Mouse (Mus musculus) erythroblast, embryonic 14.5 days (primary cell): ENCODE data around the gene Ktn1. TPM values are rescaled to one million over a fixed set of nuclear protein-coding genes. Genes with fewer than 3 reads are reported as not detected.
A peak's percentile ranks its signal among the peaks of the same experiment; 100 is the strongest.

Source experiments
- H3K27me3 ChIP-seq: 2 replicates; pipeline ENCODE4 v1.6.1; 2012; ENCODE audit warnings: inconsistent platforms; ENCODE audit not compliant: control insufficient read depth
- H3K36me3 ChIP-seq: 2 replicates; pipeline ENCODE4 v1.6.1; 2012; ENCODE audit warnings: mild to moderate bottlenecking, inconsistent platforms; ENCODE audit not compliant: control insufficient read depth
- H3K4me1 ChIP-seq: 2 replicates; pipeline ENCODE4 v1.6.1; 2012; ENCODE audit warnings: inconsistent platforms; ENCODE audit not compliant: control insufficient read depth
- H3K4me3 ChIP-seq: replicated peaks from 2 replicates; pipeline ENCODE3; 2012; ENCODE audit warnings: moderate library complexity, mild to moderate bottlenecking, inconsistent platforms
- H3K9me3 ChIP-seq: 2 replicates; pipeline ENCODE4 v1.6.1; 2012; ENCODE audit warnings: low read length, inconsistent platforms, mixed read lengths; ENCODE audit not compliant: control insufficient read depth
- GATA1 ChIP-seq: IDR thresholded peaks from 2 replicates; pipeline ENCODE4 v1.6.1; 2012; ENCODE audit warnings: low read length, inconsistent platforms, mixed read lengths
- TAL1 ChIP-seq: IDR thresholded peaks from 3 replicates; pipeline ENCODE4 v1.6.1; 2012; ENCODE audit warnings: low read length, inconsistent platforms, mixed read lengths
- polyA plus RNA-seq: library from polyadenylated mRNA; stranded (reverse); fragments of >175 nt; gene quantifications from 2 replicates; pipeline ENCODE4 v1.2.3, GENCODE M21; 2012

Ktn1 gene
- 0.18 and 0.29 TPM in 2 replicates for polyA plus RNA-seq

DNA sequence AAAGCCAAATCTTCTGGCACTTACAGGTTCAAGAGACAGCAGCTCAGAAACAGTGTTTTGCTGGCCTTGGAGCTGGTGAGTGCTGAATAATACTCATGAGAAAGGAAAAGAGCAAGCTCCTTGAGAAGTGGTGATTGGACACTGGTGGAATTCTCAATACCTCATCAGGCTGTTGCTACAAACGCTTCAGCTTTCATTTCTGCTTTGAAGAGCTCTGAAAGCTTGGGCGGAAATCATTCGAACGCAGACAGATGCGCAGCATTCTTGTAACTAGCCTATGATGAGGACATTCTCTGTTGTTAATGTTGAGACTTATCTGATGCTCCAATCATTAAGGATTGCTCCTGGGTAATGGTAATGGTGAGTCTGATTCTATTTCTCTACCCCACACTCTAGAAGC lies at the start of gene Ktn1:
Gene Ktn1, plus strand, starts transcription at position 231 of the 400 bp plus-strand sequence.
- H3K36me3 ChIP-seq = no peaks in the 10 kb centered on the region
- peaks cover 27% of the 10 kb centered on the region for H3K4me1 ChIP-seq
- TF ChIP-seq GATA1 (no peak; the same call in 1 of the 2 replicates), TAL1 (no peak)
- no peaks in the 10 kb centered on the region for H3K9me3 ChIP-seq
- peak within 1 kb of the TSS; percentile 91 for H3K4me3 ChIP-seq
- peaks cover 20% of the 10 kb centered on the region for H3K27me3 ChIP-seq

DNA sequence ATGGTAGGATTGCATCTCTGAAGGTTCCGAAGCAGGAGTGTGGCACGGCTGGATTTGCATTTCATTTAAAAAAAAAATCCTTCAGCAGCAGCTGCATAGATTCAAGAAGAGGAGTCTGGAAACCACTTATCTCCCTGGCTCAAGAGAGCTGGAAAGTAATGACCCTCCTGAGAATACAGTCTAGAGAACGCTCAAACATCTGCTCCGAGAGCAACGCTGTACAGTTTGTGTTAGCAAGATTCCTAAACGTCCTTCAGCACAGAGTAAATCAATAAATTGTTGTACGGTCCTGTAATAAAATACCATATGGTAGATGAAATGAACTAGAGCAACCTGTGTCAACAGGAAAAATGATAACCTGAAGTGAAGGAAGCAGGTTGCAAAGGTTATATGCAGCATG lies 35.0 kb upstream of the Ktn1 start:
- H3K9me3 ChIP-seq = no peaks in the 10 kb centered on the region
- TF ChIP-seq TAL1 (no peak), GATA1 (no peak)
- H3K4me3 ChIP-seq = no peak overlapping the region
- no peaks in the 10 kb centered on the region for H3K4me1 ChIP-seq
- H3K27me3 ChIP-seq = no peaks in the 10 kb centered on the region
- no peaks in the 10 kb centered on the region for H3K36me3 ChIP-seq

DNA sequence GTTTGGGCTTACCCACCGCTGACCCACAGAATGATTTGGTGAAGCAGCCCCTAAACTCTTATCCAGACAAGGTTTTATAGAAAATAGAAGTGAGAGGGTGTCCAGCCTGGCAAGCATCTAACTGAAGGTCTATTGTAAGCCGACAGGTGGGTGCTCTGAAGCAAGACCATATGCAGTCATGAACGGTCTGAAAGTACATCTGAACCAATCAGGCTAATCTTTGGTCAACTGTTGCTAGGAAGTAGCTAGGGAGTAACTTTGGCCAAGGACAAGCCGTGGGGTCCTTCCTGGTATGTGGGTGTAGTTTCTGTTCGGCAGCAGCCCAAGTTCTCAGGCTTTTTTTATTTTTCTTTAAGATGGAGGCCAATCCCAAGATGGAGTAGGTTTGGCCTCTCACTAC lies 29.4 kb upstream of the Ktn1 start:
- no peaks in the 10 kb centered on the region for H3K4me1 ChIP-seq
- H3K9me3 ChIP-seq = no peaks in the 10 kb centered on the region
- TF ChIP-seq GATA1 (no peak), TAL1 (no peak)
- H3K36me3 ChIP-seq = no peaks in the 10 kb centered on the region
- H3K27me3 ChIP-seq = no peaks in the 10 kb centered on the region
- H3K4me3 ChIP-seq = no peak overlapping the region

DNA sequence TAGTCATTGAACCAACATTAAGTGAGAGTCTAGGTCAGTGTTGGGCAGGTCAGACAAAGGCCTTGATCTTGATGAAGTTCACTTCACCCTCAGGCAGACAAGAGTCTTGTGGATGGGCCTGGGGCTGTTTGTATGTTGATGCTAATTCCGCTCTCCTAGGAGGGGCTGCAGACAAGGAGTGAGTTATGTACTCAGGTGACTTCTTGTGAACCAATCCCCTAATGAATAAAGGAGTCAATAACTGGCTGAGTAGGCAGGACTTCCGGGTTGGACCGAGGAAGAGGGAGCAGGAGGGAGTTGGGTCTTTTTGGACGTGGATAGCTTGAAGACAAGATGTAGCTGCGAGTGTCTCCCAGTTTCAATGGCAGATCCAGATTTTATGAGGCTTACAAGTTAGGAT lies 26.3 kb upstream of the Ktn1 start:
- TF ChIP-seq TAL1 (no peak), GATA1 (no peak)
- no peaks in the 10 kb centered on the region for H3K9me3 ChIP-seq
- no peaks in the 10 kb centered on the region for H3K4me1 ChIP-seq
- no peak overlapping the region for H3K4me3 ChIP-seq
- no peaks in the 10 kb centered on the region for H3K36me3 ChIP-seq
- H3K27me3 ChIP-seq = 0 out of 2 replicates have a peak, but pooled peaks cover 2% of the 10 kb centered on the region

DNA sequence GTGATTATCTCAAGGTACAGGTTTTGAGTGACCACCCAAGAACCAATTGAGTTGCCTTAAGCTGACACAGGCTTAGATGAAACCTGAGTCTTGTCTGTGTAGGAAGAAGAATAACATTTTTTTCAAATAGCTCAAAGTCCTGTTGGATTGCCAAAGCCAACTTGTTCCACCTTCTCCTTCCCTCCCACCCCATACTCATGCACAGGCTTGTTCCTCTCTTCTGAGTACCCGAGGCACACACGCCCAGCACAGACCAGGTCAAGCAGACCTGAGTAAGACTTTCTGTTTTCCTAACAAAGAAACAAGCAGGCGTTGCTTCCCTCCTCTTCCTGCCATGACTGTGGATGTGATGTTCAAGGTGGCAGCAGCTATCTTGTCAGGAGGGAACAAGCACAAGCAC lies 23.4 kb upstream of the Ktn1 start:
- H3K9me3 ChIP-seq = no peaks in the 10 kb centered on the region
- TF ChIP-seq TAL1 (no peak), GATA1 (no peak)
- H3K4me3 ChIP-seq = no peak overlapping the region
- 0 out of 2 replicates have a peak, but pooled peaks cover 2% of the 10 kb centered on the region for H3K27me3 ChIP-seq
- H3K36me3 ChIP-seq = no peaks in the 10 kb centered on the region
- H3K4me1 ChIP-seq = no peaks in the 10 kb centered on the region

DNA sequence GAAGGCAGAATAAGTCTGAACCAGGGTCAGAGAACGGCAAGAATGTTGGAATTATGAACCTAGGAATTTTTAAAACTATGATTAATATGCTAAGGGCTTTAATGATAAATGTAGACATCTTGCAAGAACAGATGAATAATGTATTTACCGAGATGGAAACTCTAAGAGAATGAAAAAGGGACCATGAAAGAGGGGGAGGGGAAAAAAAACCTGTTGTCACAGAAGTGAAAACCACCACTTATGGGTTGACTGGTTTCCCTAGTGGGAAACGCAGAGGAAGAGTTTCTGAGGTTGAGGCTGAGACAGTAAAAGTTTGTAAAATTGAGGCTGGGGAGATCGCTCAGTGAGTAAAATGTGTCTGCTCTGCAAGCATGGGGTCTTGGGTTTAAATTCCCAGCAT lies 22.1 kb upstream of the Ktn1 start:
- H3K9me3 ChIP-seq = no peaks in the 10 kb centered on the region
- no peaks in the 10 kb centered on the region for H3K4me1 ChIP-seq
- no peak for TF ChIP-seq TAL1
- no peak for TF ChIP-seq GATA1
- no peaks in the 10 kb centered on the region for H3K36me3 ChIP-seq
- no peak overlapping the region for H3K4me3 ChIP-seq
- 0 out of 2 replicates have a peak, but pooled peaks cover 2% of the 10 kb centered on the region for H3K27me3 ChIP-seq

DNA sequence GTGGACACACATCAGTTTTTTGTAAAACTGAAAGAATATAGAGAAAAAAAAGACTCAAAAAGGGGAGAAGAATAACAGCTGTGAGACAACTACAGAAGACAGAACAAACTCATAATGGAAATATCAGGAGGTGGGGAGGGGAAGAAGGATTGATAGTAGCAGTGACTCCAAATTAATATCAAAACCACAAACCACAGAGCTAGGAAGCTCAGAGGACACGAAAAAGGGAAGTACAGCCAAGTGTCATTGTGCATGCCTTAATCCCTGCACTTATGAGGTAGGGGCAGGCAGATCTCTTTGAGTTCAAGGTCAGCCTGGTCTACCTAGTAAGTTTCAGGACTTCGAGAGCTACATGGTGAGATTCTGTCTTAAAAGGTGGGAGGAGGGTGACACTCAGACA lies 21.4 kb upstream of the Ktn1 start:
- H3K27me3 ChIP-seq = 0 out of 2 replicates have a peak, but pooled peaks cover 2% of the 10 kb centered on the region
- no peaks in the 10 kb centered on the region for H3K4me1 ChIP-seq
- TF ChIP-seq TAL1 (no peak), GATA1 (no peak)
- no peaks in the 10 kb centered on the region for H3K36me3 ChIP-seq
- H3K9me3 ChIP-seq = no peaks in the 10 kb centered on the region
- no peak overlapping the region for H3K4me3 ChIP-seq

DNA sequence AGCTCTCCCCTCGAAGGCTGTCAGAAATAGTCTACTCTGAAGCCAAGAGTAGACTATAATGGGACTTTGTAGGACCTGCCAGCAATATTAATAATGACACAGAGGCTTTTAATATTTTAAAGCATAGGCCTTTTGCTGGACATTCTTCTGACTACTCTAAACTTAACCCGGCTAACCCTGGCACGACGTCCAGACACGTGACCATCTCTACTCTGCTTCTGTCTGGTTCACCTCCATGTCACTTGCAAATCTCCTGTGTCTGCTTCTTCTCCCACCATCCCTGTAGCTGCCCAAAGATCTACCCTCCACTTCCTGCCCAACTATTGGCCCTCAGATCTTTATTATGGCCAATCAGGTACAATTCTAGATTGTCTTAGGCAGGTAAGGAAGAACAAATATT lies 20.9 kb upstream of the Ktn1 start:
- H3K4me1 ChIP-seq = no peaks in the 10 kb centered on the region
- H3K9me3 ChIP-seq = no peaks in the 10 kb centered on the region
- no peaks in the 10 kb centered on the region for H3K36me3 ChIP-seq
- H3K4me3 ChIP-seq = no peak overlapping the region
- no peak for TF ChIP-seq GATA1
- H3K27me3 ChIP-seq = 0 out of 2 replicates have a peak, but pooled peaks cover 2% of the 10 kb centered on the region

DNA sequence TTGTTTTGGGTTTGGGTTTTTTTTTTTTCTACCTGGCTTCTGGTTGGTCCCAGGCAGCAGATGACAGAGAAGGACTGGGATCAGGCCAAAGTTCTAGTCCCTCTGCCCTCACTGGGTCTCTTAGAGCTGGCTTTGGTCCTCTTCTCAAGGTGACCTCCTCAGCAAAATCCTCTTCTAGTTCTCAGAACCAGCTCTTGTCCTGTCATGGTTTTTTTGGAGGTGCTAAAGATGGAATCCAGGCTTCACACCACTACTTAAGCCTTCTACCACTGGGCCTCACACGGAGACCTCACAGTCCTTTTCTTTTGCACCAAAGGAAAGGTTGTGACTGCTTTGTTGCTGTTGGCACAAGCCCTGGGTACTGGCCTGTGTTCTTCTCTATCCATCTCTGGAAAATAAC lies 15.8 kb upstream of the Ktn1 start:
- TF ChIP-seq TAL1 (no peak), GATA1 (no peak)
- no peak overlapping the region for H3K4me3 ChIP-seq
- H3K4me1 ChIP-seq = peaks cover 2% of the 10 kb centered on the region

DNA sequence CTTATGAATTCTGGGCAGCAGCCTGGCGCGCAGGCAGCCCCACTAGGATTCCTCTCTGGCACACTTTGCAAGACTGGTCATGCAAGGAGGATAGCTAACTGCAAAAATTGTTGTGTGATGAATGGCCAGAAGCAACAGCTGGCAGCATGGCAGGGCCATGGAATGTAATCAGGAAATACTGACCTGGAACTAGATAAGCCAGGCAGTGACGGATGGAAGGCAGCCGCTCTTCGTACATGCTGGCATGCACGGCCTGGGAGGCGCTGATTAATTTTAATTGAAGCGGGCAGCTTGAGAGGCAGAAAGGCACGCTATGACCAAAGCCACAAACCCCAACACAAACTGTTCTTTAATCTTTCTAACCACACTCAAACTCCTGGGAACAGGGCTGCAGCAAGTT lies 13.8 kb upstream of the Ktn1 start:
- Histone ChIP-seq H3K9me3 (no peaks in the 10 kb centered on the region), H3K4me3 (no peak overlapping the region), H3K27me3 (no peaks in the 10 kb centered on the region), H3K36me3 (no peaks in the 10 kb centered on the region), H3K4me1 (peaks cover 2% of the 10 kb centered on the region)
- TF ChIP-seq TAL1 (no peak), GATA1 (no peak)

More for the DNA sequence above, 15.8 kb upstream of the Ktn1 start:
- Histone ChIP-seq H3K9me3 (no peaks in the 10 kb centered on the region), H3K36me3 (no peaks in the 10 kb centered on the region), H3K27me3 (no peaks in the 10 kb centered on the region)
